Mouse (Mus musculus): ENCODE results near the gene Apip.

The Apip gene

GRCm38 (mm10) chr2:103102595-103102994 lies 29.1 kb downstream of the Apip start:
- DNase-seq (ENCODE audit: low read depth), result no peak

- DNase-seq (ENCODE audit: low read depth), result no peak
These were observed 32.7 kb downstream of the Apip start for GRCm38 (mm10) chr2:103106172-103106571.

- DNase-seq (ENCODE audit: low read depth), result no peak
These were observed 38.2 kb downstream of the Apip start for GRCm38 (mm10) chr2:103111669-103112068.

GRCm38 (mm10) chr2:103117212-103117611 lies 43.7 kb downstream of the Apip start:
- DNase-seq (ENCODE audit: low read depth), result no peak

- no peak for DNase-seq (ENCODE audit: low read depth)
These were observed 45.1 kb downstream of the Apip start for GRCm38 (mm10) chr2:103118324-103119196.

GRCm38 (mm10) chr2:103119197-103119854 lies 45.9 kb downstream of the Apip start:
- DNase-seq (ENCODE audit: low read depth), result peak; percentile 13

GRCm38 (mm10) chr2:103129676-103130075 lies 56.2 kb downstream of the Apip start:
- DNase-seq (ENCODE audit: low read depth), result no peak

- peak; percentile 20 for DNase-seq (ENCODE audit: low read depth)
These were observed 57.7 kb downstream of the Apip start for GRCm38 (mm10) chr2:103131145-103131544.

GRCm38 (mm10) chr2:103138529-103139265 lies 65.2 kb downstream of the Apip start:
- DNase-seq (ENCODE audit: low read depth), result peak; percentile 27

Data from 416B (cell line).